Mouse (Mus musculus) thymus, postnatal 4 days (tissue): ENCODE measurements at regions not wholly inside any gene's neighbourhood (a gene's known extent, or its start where the extent isn't known, plus 50 kb on each side); places are given as distances from the start of the nearest gene placed in this dataset.
A peak's percentile ranks its signal among the peaks of the same experiment; 100 is the strongest.

Experiments used
- DNase-seq: peaks from one replicate; pipeline ENCODE4 v3.0.0; 2021

- no peak for DNase-seq
Measured at GRCm38 (mm10) chr15:49812885-49813284, 4071.8 kb upstream of the Gm7489 start.

- peak; percentile 14 for DNase-seq
Measured at GRCm38 (mm10) chr15:49860331-49860730, 4024.4 kb upstream of the Gm7489 start.

- no peak for DNase-seq
Measured at GRCm38 (mm10) chr15:49874555-49874954, 4010.2 kb upstream of the Gm7489 start.

- no peak for DNase-seq
Measured at GRCm38 (mm10) chr15:49885947-49886346, 3998.8 kb upstream of the Gm7489 start.

DNA sequence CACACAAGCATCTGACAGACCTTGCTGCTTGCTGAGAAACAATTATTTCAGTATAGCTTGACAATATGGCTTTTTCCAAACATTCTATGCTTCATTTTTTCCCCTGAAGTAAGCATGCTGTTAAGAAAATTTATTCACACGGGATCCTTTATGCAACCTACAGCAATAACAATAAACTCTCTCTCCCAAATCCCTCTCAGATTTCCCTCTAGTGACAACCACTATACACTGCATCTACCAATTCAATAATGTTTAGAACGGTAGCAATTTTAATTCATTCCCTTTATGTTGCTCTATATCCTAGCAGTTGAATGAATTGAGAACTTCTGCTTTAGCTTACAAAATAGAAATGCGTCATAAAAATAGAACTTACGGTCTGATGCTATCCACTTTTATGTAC is 3988.7 kb upstream of the Gm7489 start:
- no peak for DNase-seq

DNA sequence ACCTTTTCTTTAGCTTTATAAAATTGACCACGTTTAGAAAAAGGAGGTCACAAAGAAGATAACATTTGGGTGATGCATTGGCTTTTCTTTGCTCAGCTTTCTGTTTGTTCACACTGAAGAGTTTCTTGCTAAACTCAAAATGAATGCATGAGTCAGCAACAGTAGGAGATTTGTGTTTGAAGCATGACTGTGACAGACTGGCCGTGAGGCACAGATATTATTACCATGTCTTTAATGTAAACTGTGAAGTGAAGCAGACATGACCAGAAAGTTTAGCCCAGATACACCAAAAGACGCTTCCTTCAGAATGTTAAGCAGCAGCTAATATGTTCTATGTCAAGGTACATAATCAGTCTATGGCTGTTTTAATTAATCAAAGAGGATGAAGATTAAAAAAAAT is 3985.9 kb upstream of the Gm7489 start:
- no peak for DNase-seq

GRCm38 (mm10) chr15:49899782-49900181 is 3984.9 kb upstream of the Gm7489 start:
- DNase-seq, result no peak
